Mouse (Mus musculus): Measurements from ENCODE around the gene Nudt5.
A peak's percentile ranks its signal among the peaks of the same experiment; 100 is the strongest.

Nudt5 gene

DNA sequence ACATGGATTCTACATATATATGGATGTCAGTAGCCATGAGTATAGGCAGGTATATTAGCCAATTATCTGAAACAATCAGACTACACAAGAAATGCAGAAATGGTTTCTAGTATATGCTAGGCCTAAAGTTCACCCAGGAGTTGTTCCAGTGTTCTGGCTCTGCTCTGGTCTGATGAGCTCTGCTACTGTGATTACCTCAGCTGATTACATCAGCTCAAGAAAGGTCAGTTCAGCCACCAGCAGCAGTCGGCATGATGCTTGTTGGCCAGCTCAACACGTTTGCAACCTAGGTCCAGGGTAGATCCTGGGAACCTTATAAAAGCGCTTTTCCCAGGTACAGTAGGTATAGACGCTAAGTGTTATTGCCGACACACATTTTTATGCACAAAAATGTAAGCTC, 24.9 kb downstream of the Nudt5 start:
- no peak for DNase-seq

- no peak for DNase-seq
Measured at GRCm38 (mm10) chr2:5877446-5877845, 32.6 kb downstream of the Nudt5 start.

DNA sequence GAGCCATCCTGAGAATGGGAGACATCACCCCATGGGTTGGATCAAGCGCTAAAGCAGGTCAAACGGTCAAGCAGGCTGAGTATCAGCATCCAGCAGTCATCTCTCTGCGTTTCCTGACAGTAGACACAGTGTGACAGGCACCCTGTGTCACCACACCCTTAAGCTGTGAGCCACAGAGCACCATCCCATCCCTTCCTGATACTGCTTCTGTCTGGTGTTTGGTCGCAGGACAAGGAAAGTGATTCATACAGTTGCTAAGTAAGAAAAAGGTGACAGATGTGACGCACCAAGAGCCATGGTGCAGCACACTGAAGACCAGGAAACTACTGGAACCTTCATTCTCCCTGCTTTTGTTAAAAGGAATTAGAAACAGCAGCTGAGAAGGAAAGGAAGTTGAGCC, 44.0 kb downstream of the Nudt5 start:
- no peak for DNase-seq

GRCm38 (mm10) chr2:5889412-5889811, 44.6 kb downstream of the Nudt5 start:
- DNase-seq = peak; percentile 57

DNA sequence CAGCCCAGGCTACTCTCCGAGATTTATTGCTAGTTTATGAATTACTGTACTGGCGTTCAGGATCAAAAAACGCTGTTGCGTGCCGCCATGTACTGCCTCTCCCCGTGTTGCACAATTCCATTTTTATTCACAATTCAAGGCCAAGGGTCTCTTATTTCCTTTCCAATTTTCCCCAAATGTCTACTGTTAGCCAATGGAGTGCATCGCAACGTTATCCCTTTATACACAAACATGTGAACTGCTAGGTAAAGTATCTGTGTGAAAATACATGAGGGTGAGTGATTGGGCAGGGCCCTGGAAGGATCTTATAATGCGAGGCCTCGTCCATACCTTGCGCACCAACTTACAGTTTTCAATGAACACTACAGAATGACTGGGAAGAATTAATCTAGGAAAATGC, 49.5 kb downstream of the Nudt5 start:
- no peak for DNase-seq

DNA sequence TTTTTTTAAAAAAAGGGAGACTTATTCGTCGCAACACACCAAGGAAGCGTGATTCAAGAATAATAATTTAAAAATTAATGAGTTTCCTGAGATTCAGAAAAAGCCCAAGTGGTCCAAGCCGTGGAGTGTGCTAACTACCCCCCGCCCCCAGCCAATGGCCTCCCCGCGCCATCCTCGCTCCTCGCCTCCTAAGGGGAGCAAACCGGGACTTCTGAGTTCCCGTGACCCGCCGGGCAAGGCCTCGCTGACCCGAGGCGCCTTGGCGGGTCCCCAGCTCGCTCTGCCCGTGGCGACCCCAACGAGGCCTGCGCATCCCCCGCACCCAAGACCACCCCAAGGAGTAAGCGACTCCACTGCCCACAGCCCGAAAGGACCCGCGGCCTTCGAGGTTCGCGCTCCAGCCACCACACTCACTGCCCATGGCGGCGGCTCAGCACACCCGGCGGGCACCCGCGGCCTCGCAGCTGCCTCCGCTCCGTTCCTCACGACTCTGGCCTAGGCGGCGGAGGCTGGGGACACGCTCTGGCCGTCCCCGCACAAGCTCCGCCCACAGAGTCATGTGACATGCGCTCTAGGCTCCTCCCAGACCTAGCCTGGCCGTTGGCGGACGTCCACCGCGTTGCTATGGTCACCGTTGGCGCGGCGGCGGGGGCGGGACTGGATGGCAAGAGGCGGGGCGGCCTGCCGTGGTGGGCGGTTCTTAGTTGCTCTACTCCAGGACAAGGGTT, 50.2 kb downstream of the Nudt5 start, which contains the start of gene Sec61a2:
Gene Sec61a2, minus strand, starts transcription at position 590 of the 728 bp plus-strand sequence.
- peak; percentile 99 for DNase-seq

DNA sequence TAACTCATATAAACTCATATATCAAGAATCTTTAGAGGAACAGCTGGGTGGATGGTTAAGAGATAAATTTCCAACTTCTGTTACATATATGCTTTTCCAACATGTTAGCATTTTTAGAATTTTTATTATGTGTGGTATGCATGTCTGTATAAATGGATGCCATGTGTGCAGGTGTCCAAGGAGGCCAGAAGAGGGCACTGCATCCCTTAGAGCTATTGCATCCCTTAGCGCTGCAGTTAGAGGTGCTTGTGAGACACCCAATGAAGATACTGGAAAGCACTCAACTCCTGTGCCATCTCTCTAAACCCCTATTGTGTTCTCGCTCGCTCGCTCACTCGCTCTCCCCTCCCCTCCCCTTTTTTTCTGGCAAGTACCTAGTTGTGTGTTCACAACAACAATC, 55.3 kb downstream of the Nudt5 start:
- no peak for DNase-seq

- peak; percentile 34 for DNase-seq
Measured at GRCm38 (mm10) chr2:5906092-5906491, 61.3 kb downstream of the Nudt5 start.

GRCm38 (mm10) chr2:5906625-5907024, 61.8 kb downstream of the Nudt5 start:
- no peak for DNase-seq

DNA sequence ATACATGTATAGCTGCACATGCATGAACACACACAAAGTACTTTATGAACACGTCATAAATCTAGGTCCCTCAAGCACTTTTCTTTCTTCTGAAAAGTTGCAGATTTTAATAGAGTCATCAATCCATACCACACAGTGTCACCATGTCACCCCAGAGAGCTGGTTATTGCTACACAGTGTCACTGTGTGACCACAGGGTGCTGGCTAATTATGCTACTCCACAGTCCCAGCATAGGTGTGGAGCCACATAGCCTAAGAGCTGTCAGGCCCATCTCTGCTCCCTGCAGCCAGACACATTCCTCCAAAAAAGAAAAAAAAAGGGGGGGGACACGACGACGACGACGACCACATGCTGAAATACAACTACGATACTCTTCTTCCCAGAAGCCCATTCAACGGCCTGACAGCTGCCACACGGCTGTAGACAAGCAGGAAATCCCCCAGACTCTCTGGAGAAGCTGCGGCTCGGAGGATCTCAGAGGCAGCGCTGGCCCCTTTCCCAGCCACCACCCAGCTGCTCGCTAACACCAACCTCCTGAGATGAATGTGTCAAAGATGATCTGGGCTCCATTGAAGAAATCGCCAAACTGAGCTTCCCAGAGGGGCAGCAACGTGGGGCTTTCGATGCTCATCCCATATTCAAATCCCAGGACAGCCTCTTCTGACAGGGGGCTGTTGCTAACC, 66.6 kb downstream of the Nudt5 start:
- DNase-seq = peak; percentile 32

Data from right cerebral cortex, adult 18-20 months (tissue).